Mouse (Mus musculus): ENCODE results near the gene Npr1. TPM values are rescaled to one million over a fixed set of nuclear protein-coding genes. Genes with fewer than 3 reads are reported as not detected.

The Npr1 gene
- 0.12 TPM in 1 of 2 replicates, not detected in the other for total RNA-seq (2017)

DNA sequence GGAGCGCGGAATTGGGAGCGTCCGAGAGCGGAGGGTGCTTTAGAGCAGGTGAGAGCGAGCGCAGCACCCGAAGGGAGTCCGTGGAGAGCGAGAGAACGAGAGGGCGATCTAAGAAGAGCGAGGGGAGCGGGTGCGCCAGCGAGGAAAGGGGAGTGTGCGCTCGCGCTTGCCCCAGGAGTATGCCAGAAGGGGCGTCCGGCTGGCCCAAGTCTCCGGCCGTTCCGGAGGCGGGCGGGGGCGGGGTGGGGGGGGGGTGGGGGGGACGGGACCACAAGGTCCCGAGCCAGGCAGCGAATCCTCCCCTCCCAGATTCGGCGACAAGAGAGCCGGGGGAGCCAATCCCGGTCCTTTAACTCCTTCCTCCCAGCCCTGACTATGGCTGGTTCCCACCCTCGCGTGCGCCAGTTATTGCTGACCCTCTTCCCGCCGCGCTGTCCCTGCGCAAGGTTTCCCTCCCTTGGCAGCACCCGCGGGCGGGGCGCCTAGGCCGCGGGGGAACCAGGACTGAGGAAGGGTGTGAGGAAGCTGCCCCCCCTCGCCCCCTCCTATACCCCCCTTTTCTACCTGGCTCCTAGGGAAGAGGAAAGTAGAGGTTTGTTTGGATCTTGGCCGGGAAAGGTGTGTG, at the start of gene Npr1:
Gene Npr1 (minus strand): TSS at position 181 of the 625 bp plus-strand sequence.
- peak; percentile 17; the same call in 1 of the 2 replicates for ATAC-seq (ENCODE audit: extremely low read depth, insufficient number of reproducible peaks, low FRiP score, poor library complexity, severe bottlenecking)

GRCm38 (mm10) chr3:90515242-90515641, 49.6 kb upstream of the Npr1 start:
- ATAC-seq (ENCODE audit: extremely low read depth, insufficient number of reproducible peaks, low FRiP score, poor library complexity, severe bottlenecking), result no peak

DNA sequence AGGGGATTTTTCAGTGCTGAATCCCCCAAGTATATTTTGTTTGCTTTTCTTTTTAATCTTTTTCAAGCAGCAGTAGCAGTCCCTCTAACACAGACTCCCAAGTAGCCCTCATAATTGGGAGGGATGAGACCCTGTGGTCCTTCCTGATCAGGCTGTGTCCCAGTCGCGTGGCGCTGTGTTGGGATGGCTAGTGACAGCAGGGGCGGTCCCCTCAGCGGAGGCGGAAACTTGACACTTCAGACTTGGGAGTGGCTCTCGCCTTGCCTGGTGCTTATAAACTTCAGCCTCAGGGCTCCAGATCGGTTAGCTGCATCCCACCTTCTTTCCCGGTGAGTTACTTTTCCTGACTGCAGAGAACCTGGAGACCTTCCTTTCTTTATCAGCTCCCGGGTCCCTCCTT, 49.0 kb upstream of the Npr1 start:
- peak; percentile 62 for ATAC-seq (ENCODE audit: extremely low read depth, insufficient number of reproducible peaks, low FRiP score, poor library complexity, severe bottlenecking)

GRCm38 (mm10) chr3:90513796-90514590, 48.3 kb upstream of the Npr1 start, which contains the start of the genes S100a1 and S100a13:
Gene S100a1 (minus strand): TSS chr3:90514392.
Gene S100a13 (plus strand): TSS chr3:90514435.
- ATAC-seq (ENCODE audit: extremely low read depth, insufficient number of reproducible peaks, low FRiP score, poor library complexity, severe bottlenecking), result peak; percentile 8; the same call in 1 of the 2 replicates

DNA sequence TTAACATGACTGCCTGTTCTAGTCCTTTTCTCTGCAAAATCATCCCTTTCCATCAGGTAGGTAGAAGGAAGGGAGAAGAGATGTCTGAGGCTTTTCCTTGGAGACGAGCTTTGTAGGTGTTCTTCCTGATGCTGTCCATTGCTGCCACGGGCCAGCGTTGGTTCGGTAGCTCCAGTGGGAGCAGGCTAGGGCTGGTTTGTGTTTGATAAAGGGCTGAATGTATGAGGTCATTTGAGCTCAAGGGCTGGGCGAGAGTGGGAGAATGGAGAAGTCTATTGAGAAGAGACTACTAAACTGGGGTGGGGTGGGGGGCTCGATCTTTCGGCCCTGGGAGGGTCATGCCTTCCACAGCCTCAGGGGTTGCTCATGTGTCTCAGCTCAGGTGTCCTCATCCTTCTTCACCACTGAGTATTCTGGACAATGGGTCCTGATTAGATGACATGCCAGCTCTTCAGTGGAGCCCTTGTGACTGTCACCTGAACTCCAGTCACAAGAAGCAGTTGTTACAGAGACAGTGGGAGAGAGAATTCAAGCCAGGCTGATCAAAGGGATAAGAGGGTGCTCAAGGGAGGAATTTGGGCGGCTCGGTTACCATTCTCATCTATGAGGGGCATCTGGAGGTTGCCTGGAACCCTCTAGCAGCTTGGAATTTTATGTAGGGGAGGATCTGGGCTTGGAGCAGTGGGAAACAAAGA, 47.4 kb upstream of the Npr1 start:
- no peak for ATAC-seq (ENCODE audit: extremely low read depth, insufficient number of reproducible peaks, low FRiP score, poor library complexity, severe bottlenecking)

- ATAC-seq (ENCODE audit: extremely low read depth, insufficient number of reproducible peaks, low FRiP score, poor library complexity, severe bottlenecking), result no peak
Measured at GRCm38 (mm10) chr3:90512276-90512675, 46.6 kb upstream of the Npr1 start.

GRCm38 (mm10) chr3:90509747-90510123, 44.1 kb upstream of the Npr1 start:
- no peak for ATAC-seq (ENCODE audit: extremely low read depth, insufficient number of reproducible peaks, low FRiP score, poor library complexity, severe bottlenecking)

GRCm38 (mm10) chr3:90508950-90509746, 43.5 kb upstream of the Npr1 start, which contains the start of gene Chtop:
Gene Chtop (minus strand): TSS chr3:90509498.
- ATAC-seq (ENCODE audit: extremely low read depth, insufficient number of reproducible peaks, low FRiP score, poor library complexity, severe bottlenecking), result peak; percentile 96

DNA sequence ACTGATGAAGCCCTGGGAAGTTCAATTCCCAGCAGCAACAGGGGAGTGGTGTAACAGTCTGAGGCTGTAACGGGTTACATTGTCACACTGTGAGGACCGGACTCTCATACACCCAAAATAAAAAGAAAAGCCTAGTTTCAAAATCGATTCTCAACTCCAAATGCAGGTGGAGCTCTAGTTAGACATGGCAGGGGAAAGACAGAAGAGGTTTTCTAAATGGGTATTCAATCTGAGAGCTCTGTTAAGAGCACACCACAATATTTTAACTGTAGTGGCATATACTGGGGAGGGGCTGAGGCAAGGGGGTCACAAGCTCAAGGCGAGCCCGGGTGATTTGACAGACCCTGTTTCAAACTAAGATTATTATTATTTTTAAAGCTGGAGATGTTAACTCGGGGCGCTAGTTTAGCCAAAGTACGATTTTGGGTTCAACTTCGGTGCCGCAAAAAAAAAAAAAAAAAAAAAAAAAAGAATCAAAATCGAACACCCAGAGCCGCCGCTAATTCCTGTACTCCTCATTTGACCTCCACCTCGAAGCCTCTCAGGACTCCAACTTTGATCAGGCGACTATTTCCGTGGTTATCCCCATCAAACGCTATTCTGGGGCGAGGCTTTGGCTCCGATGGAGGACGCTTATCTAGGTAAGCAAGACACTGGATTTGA, 42.8 kb upstream of the Npr1 start:
- no peak for ATAC-seq (ENCODE audit: extremely low read depth, insufficient number of reproducible peaks, low FRiP score, poor library complexity, severe bottlenecking)

GRCm38 (mm10) chr3:90506362-90506761, 40.7 kb upstream of the Npr1 start:
- no peak for ATAC-seq (ENCODE audit: extremely low read depth, insufficient number of reproducible peaks, low FRiP score, poor library complexity, severe bottlenecking)

DNA sequence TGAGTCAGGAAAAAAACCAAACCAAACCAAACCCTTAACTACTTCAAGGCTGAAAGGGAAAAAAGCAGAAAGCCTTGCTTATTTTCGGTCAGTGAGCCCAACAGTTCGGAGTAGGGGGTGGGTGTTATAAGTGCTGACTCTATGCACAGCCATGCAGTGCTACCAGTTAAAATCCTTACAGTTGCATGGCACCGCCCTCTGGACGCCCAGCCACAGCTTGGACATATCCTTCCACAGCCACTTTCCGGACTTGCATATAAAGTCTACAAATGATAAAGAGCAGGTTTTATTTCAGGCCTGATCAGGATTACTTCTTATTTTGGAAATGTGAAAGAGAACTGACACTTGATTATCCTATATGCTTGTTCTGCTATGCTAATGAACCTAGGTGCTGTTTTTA, 39.5 kb upstream of the Npr1 start:
- ATAC-seq (ENCODE audit: extremely low read depth, insufficient number of reproducible peaks, low FRiP score, poor library complexity, severe bottlenecking), result no peak

DNA sequence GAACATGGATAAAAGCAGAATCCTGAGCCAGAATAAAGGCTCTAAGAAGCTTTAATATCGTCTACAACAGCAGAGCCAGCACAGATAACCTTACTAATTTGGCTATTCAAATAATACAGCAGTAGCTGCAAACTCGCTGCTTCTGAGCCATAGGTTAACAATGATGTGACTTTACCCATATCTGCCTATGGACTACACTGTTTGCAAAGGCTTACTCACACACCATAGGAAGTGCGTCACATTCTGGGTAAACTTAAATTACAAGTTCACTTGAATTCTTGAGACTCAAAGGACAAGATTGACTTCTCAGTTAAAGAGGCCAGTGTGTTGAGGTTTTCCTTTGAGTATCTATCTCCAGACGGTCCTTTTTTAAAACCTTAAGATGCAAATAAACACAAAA, 37.8 kb upstream of the Npr1 start:
- ATAC-seq (ENCODE audit: extremely low read depth, insufficient number of reproducible peaks, low FRiP score, poor library complexity, severe bottlenecking), result no peak

DNA sequence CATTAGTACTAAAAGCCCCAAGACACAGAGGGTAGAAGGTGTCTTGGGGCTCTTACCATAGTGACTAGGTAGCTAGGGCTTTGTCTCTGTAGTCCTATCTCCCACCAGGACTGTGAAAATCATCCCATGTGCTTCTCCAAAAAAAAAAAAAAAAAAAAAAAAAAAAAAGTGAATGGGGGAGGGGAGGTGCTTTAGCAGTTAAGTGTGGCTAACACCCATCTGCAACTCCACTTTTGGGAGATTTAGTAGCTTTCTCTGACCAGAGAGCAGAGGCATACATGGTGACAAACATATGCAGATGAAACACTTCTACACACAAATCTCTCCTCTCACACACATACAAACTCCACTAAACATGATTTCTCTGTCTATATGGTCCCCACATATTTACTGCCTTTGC, 31.9 kb upstream of the Npr1 start:
- ATAC-seq (ENCODE audit: extremely low read depth, insufficient number of reproducible peaks, low FRiP score, poor library complexity, severe bottlenecking), result no peak

GRCm38 (mm10) chr3:90495850-90496525, 30.3 kb upstream of the Npr1 start:
- ATAC-seq (ENCODE audit: extremely low read depth, insufficient number of reproducible peaks, low FRiP score, poor library complexity, severe bottlenecking), result no peak

- ATAC-seq (ENCODE audit: extremely low read depth, insufficient number of reproducible peaks, low FRiP score, poor library complexity, severe bottlenecking), result no peak
Measured at GRCm38 (mm10) chr3:90493831-90494540, 28.3 kb upstream of the Npr1 start.

- ATAC-seq (ENCODE audit: extremely low read depth, insufficient number of reproducible peaks, low FRiP score, poor library complexity, severe bottlenecking), result no peak
Measured at GRCm38 (mm10) chr3:90491350-90491749, 25.7 kb upstream of the Npr1 start.

GRCm38 (mm10) chr3:90490696-90491256, 25.1 kb upstream of the Npr1 start, which contains the start of gene Snapin:
Gene Snapin (minus strand): TSS chr3:90491033.
- ATAC-seq (ENCODE audit: extremely low read depth, insufficient number of reproducible peaks, low FRiP score, poor library complexity, severe bottlenecking), result peak; percentile 98

All from neutrophil, adult 5-6 weeks (primary cell).